In the genomic region with DNA sequence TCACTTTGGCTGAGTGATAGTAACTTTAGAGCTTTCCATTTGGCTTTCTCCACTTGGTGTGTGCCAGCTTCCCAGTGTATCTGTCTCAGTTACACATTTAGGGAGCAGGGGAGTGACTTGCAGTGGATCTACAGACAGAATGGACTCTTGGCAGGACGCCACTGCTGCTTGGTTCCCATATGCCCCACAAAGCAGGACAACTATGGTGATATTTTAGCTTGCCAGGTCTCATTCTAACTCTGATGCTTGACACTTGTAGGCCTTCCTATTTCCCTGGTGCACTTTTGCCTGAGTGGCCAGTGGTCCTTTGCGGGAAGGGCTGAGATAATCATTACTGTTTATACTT, we compare ENCODE assay signal across 9 mouse cellular contexts. TPM values are rescaled to one million over a fixed set of nuclear protein-coding genes. Genes with fewer than 3 reads are reported as not detected.
DNase-seq lines count a peak whose midpoint lies in the region; ATAC-seq and TF ChIP-seq lines count a peak whose summit lies in the region.
"Had no signal": no experiment of that assay in that cellular context is flagged by ENCODE, and none has a peak within 500 bp of the region (broad histone marks: within the 10 kb centered on the region; RNA-seq: fewer than 3 reads in every experiment).

No protein-coding gene starts in this region.

- H3K4me1 ChIP-seq in heart, embryonic 15.5 days (replicated peaks) = peaks cover 30% of the 10 kb centered on the region
- peaks cover 57% of the 10 kb centered on the region for H3K4me1 ChIP-seq in E14TG2a.4 (replicated peaks; ENCODE audit: low read depth, low read length)
- H3K4me1 ChIP-seq in forebrain, embryonic 16.5 days (replicated peaks; ENCODE audit: control insufficient read depth, insufficient read depth, low read length) = peaks cover 30% of the 10 kb centered on the region

- no peak overlapping the region for H3K4me3 ChIP-seq in heart, embryonic 15.5 days
- H3K4me3 ChIP-seq in E14TG2a.4 (replicated peaks; ENCODE audit: low read length) = peak overlapping the region; percentile 67
- no peak overlapping the region for H3K4me3 ChIP-seq in forebrain, embryonic 16.5 days (replicated peaks; ENCODE audit: low read length)
- H3K4me3 ChIP-seq: neural tube, embryonic 12.5 days had no signal

- WGBS in heart, embryonic 15.5 days = 42% methylated on average over 2 of the region's 2 CpGs
- WGBS in forebrain, embryonic 16.5 days = 70% methylated on average over 2 of the region's 2 CpGs

- H3K9me3 ChIP-seq in heart, embryonic 15.5 days (replicated peaks) = no peaks in the 10 kb centered on the region
- H3K9me3 ChIP-seq in E14TG2a.4 (ENCODE audit: low read length) = peaks cover 28% of the 10 kb centered on the region
- no peaks in the 10 kb centered on the region for H3K9me3 ChIP-seq in forebrain, embryonic 16.5 days (ENCODE audit: control insufficient read depth, low read length)
- H3K9me3 ChIP-seq: neural tube, embryonic 12.5 days had no signal

- no peaks in the 10 kb centered on the region for H3K27me3 ChIP-seq in heart, embryonic 15.5 days
- H3K27me3 ChIP-seq in E14TG2a.4 (ENCODE audit: insufficient read depth, low read length) = no peaks in the 10 kb centered on the region
- H3K27me3 ChIP-seq in forebrain, embryonic 16.5 days (replicated peaks; ENCODE audit: control insufficient read depth, insufficient read depth, low read length) = no peaks in the 10 kb centered on the region
- H3K27me3 ChIP-seq: neural tube, embryonic 12.5 days had no signal

- DNase-seq in heart, postnatal 36 days = no peak
- peak; percentile 84 for DNase-seq in cerebellum, adult 11-12 months
- no peak for DNase-seq in spleen, postnatal 14 days (ENCODE audit: low spot score in 2 of 2)
- no peak for DNase-seq in urinary bladder, postnatal 10 days (ENCODE audit: low spot score)

- intact Hi-C loops in heart, postnatal 36 days (cut with DNase I) = loop anchor here (5.0 kb wide), 1 partner anchor 200 kb away; no protein-coding TSS in a partner anchor

- 0 out of 2 replicates have a peak, but pooled peaks have one; percentile 13 for ATAC-seq in heart, embryonic 15.5 days (replicated peaks; ENCODE audit: insufficient number of reproducible peaks, insufficient read depth, low FRiP score, low read depth)
- peak; percentile 21; the same call in 1 of the 2 replicates for ATAC-seq in forebrain, embryonic 16.5 days
- ATAC-seq in megakaryocyte progenitor cell, adult 5-6 weeks (replicated peaks; ENCODE audit: poor library complexity) = no peak

- no peak overlapping the region for H3K9ac ChIP-seq in heart, embryonic 15.5 days
- H3K9ac ChIP-seq in forebrain, embryonic 16.5 days (replicated peaks; ENCODE audit: low read depth, low read length) = no peak overlapping the region
- H3K9ac ChIP-seq: neural tube, embryonic 12.5 days had no signal

- no peaks in the 10 kb centered on the region for H3K36me3 ChIP-seq in heart, embryonic 15.5 days
- no peaks in the 10 kb centered on the region for H3K36me3 ChIP-seq in E14TG2a.4 (ENCODE audit: insufficient read depth, low read length)
- no peaks in the 10 kb centered on the region for H3K36me3 ChIP-seq in forebrain, embryonic 16.5 days (ENCODE audit: control insufficient read depth, insufficient read depth)
- H3K36me3 ChIP-seq: neural tube, embryonic 12.5 days had no signal

- H3K27ac ChIP-seq in heart, embryonic 15.5 days = peak overlapping the region; percentile 90
- peak overlapping the region; percentile 58 for H3K27ac ChIP-seq in forebrain, embryonic 16.5 days (ENCODE audit: low read length)
- H3K27ac ChIP-seq: neural tube, embryonic 12.5 days had no signal

- peak overlapping the region; percentile 34 for H3K4me2 ChIP-seq in heart, embryonic 15.5 days
- no peak overlapping the region for H3K4me2 ChIP-seq in forebrain, embryonic 16.5 days (ENCODE audit: low read length)
- H3K4me2 ChIP-seq: neural tube, embryonic 12.5 days had no signal

- no peak for TF ChIP-seq CTCF in E14TG2a.4 (conservative IDR thresholded peaks at IDR 0.05; ENCODE audit: low read length)

RNA-seq across cellular contexts. Expression of a gene that starts 6.0 kb away (rescaled TPM):
- polyA plus RNA-seq in heart, embryonic 15.5 days (2015; fragmentation: Nextera tagmentation; extraction: Ambion mirVana) = 65.3 and 76.5 TPM in 2 replicates
- total RNA-seq in heart, postnatal 36 days (2021) = 10 to 100 TPM; 28.3 to 30.9 TPM
- polyA plus RNA-seq in forebrain, embryonic 16.5 days (2015; fragmentation: Nextera tagmentation; extraction: Ambion mirVana) = 82.3 and 89.0 TPM in 2 replicates
- 73.3 and 75.8 TPM in 2 replicates for total RNA-seq in megakaryocyte progenitor cell, adult 5-6 weeks (2015)
- total RNA-seq in megakaryocyte progenitor cell, adult 5-6 weeks (2017) = 200 and 229 TPM in 2 replicates

RNA-seq across cellular contexts. Expression of a gene that starts 26.5 kb away (rescaled TPM):
- 36.0 and 42.3 TPM in 2 replicates for polyA plus RNA-seq in heart, embryonic 15.5 days (2015; fragmentation: Nextera tagmentation; extraction: Ambion mirVana)
- 1 to 10 TPM; 4.4 to 5.6 TPM for total RNA-seq in heart, postnatal 36 days (2021)
- 1,170 and 1,210 TPM in 2 replicates for polyA plus RNA-seq in forebrain, embryonic 16.5 days (2015; fragmentation: Nextera tagmentation; extraction: Ambion mirVana)
- not detected in 2 replicates for total RNA-seq in megakaryocyte progenitor cell, adult 5-6 weeks (2015)
- not detected in 2 replicates for total RNA-seq in megakaryocyte progenitor cell, adult 5-6 weeks (2017)

Comparison
In these comparisons a context has a peak if more than half of its experiments do, and no peak if none do; other contexts are left out.
1. RNA of a gene that starts 26.5 kb away (total RNA-seq): 4.4 to 5.6 TPM in heart, postnatal 36 days; not detected in megakaryocyte progenitor cell, adult 5-6 weeks; every median in the first group is over 4 times any median in the second.